Mouse (Mus musculus) lung, embryonic 16.5 days (tissue): ENCODE measurements around the gene Cd300a. TPM values are rescaled to one million over a fixed set of nuclear protein-coding genes. Genes with fewer than 3 reads are reported as not detected.
"Not testable (repeated sequence)": the region's sequence is repeated elsewhere in the genome, so short reads cannot be mapped to it uniquely, and the experiment has no call there.

Experiments
- ATAC-seq: fragments of 200-750 bp; cut with Nextera tagmentation; 2 replicates; pipeline ENCODE4 v1.8.0; 2017; ENCODE audit warnings: low read depth, mild to moderate bottlenecking, moderate library complexity
- H3K27ac ChIP-seq: fragments of 300-500 bp; sonication (generic); 2 replicates; pipeline ENCODE4 v1.5.1; 2014; ENCODE audit warnings: mild to moderate bottlenecking, control low read depth, low read length
- H3K27me3 ChIP-seq: fragments of 300-500 bp; sonication (generic); 2 replicates; pipeline ENCODE4 v1.6.1; 2014; ENCODE audit warnings: low read depth, low read length, mixed read lengths; ENCODE audit not compliant: control insufficient read depth, insufficient read depth
- H3K36me3 ChIP-seq: fragments of 300-500 bp; sonication (generic); 2 replicates; pipeline ENCODE4 v1.6.1; 2014; ENCODE audit warnings: low read length; ENCODE audit not compliant: control insufficient read depth, insufficient read depth
- H3K4me1 ChIP-seq: fragments of 300-500 bp; sonication (generic); replicated peaks from 2 replicates; pipeline ENCODE4 v1.6.1; 2014; ENCODE audit warnings: low read length, mixed read lengths; ENCODE audit not compliant: control insufficient read depth, insufficient read depth
- H3K4me2 ChIP-seq: fragments of 300-500 bp; sonication (generic); 2 replicates; pipeline ENCODE4 v1.6.1; 2014; ENCODE audit warnings: low read depth, low read length, control low read depth
- H3K4me3 ChIP-seq: fragments of 300-500 bp; sonication (generic); 2 replicates; pipeline ENCODE4 v1.5.1; 2014; ENCODE audit warnings: mild to moderate bottlenecking, low read length, control low read depth
- H3K9ac ChIP-seq: fragments of 300-500 bp; sonication (generic); 2 replicates; pipeline ENCODE4 v1.6.1; 2014; ENCODE audit warnings: low read length, control low read depth
- H3K9me3 ChIP-seq: fragments of 300-500 bp; sonication (generic); 2 replicates; pipeline ENCODE4 v1.6.1; 2016; ENCODE audit warnings: low read length; ENCODE audit not compliant: control insufficient read depth
- WGBS: fragments of 180-500 bp; shearing (Covaris S2); extraction: QIAGEN DNeasy Blood & Tissue Kit; methylation state at CpG from one replicate; pipeline ENCODE4 v1.1.7; 2014; 5-methylcytosine and 5-hydroxymethylcytosine counted together
- polyA plus RNA-seq: library from polyadenylated mRNA; unstranded; fragments of >200 nt; fragmentation: Nextera tagmentation; extraction: Ambion mirVana; gene quantifications from 2 replicates; pipeline ENCODE4 v1.2.1, GENCODE M21; 2015

The Cd300a gene
- polyA plus RNA-seq, 1 experiment from 2014 or later: 1.7 TPM

DNA sequence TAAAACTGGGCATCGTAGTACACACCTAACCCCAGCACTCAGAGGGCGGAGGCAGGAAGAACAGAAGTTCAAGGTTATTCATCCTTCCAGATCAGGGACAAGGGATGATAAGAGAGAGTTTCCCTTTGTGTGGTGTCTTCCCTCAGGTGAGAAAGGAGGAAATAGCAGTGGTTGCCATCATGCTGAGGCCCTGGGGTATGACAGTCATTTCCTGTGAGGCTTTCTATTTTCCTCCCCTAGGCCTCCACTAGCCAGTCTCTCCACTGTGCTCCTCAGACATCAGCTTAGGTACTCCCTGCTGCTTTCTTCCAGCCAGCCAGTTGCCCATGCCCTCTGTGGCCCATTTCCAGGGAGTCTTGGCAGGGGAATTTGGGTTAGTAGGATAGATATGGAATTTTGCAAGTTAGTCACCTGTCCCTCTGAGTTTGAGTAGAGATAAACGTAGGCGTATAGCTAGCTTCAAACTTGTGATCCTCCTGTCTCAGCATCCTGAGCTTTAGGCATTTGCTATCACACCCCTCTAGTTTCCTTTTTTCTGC is 6.5 kb upstream of the Cd300a start:
- Histone ChIP-seq H3K27me3 (no peaks in the 10 kb centered on the region), H3K4me1 (no peaks in the 10 kb centered on the region), H3K9ac (no peak overlapping the region), H3K36me3 (no peaks in the 10 kb centered on the region), H3K4me2 (no peak overlapping the region), H3K9me3 (no peaks in the 10 kb centered on the region), H3K4me3 (no peak overlapping the region), H3K27ac (no peak overlapping the region)
- no peak for ATAC-seq
- 87% methylated on average over 4 of the region's 4 CpGs for WGBS

GRCm38 (mm10) chr11:114884380-114885100 is 5.3 kb upstream of the Cd300a start:
- H3K36me3 ChIP-seq: no peaks in the 10 kb centered on the region
- no peaks in the 10 kb centered on the region for H3K4me1 ChIP-seq
- H3K4me3 ChIP-seq: no peak overlapping the region
- no peak overlapping the region for H3K27ac ChIP-seq
- H3K9ac ChIP-seq: no peak overlapping the region
- no peaks in the 10 kb centered on the region for H3K9me3 ChIP-seq
- H3K4me2 ChIP-seq: no peak overlapping the region
- WGBS: 72% methylated on average over 4 of the region's 4 CpGs
- ATAC-seq: no peak
- H3K27me3 ChIP-seq: no peaks in the 10 kb centered on the region

- ATAC-seq: no peak
- no peak overlapping the region for H3K4me2 ChIP-seq
- H3K27ac ChIP-seq: no peak overlapping the region
- H3K9ac ChIP-seq: no peak overlapping the region
- H3K9me3 ChIP-seq: no peaks in the 10 kb centered on the region
- H3K4me1 ChIP-seq: no peaks in the 10 kb centered on the region
- 48% methylated on average over 5 of the region's 5 CpGs for WGBS
- no peaks in the 10 kb centered on the region for H3K36me3 ChIP-seq
- no peaks in the 10 kb centered on the region for H3K27me3 ChIP-seq
- H3K4me3 ChIP-seq: no peak overlapping the region
Measured at GRCm38 (mm10) chr11:114890542-114890941, 701 bp downstream of the Cd300a start.

DNA sequence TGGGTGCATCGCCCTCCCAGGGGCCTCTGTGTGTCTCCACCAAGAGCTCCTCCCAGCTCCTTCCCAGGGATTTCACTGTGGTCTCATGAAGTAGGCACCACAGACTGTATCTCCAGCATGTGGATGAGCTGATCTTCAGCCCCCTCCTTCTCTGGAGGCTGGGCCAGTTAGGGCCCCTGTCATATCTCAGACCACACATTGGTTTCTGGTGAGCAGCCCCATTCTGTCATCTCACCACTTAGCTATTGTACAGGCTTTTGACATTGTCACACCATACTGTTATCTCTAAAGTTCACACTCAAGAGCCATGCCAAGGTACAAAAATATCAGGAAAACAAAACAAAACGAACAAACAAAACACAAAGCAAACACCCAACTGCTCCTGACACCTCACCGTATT is 6.2 kb downstream of the Cd300a start:
- H3K9me3 ChIP-seq: no peaks in the 10 kb centered on the region
- H3K27ac ChIP-seq: no peak overlapping the region
- H3K4me2 ChIP-seq: no peak overlapping the region
- H3K4me3 ChIP-seq: no peak overlapping the region
- no peak overlapping the region for H3K9ac ChIP-seq
- H3K36me3 ChIP-seq: no peaks in the 10 kb centered on the region
- no peaks in the 10 kb centered on the region for H3K4me1 ChIP-seq
- no peak for ATAC-seq
- H3K27me3 ChIP-seq: no peaks in the 10 kb centered on the region
- 76% methylated on average over 3 of the region's 3 CpGs for WGBS

- no peaks in the 10 kb centered on the region for H3K27me3 ChIP-seq
- no peak for ATAC-seq
- H3K4me1 ChIP-seq: no peaks in the 10 kb centered on the region
- no peak overlapping the region for H3K4me2 ChIP-seq
- WGBS: 29% methylated on average over 1 of the region's 1 CpGs
- no peak overlapping the region for H3K9ac ChIP-seq
- H3K4me3 ChIP-seq: no peak overlapping the region
- no peaks in the 10 kb centered on the region for H3K9me3 ChIP-seq
- no peak overlapping the region for H3K27ac ChIP-seq
- no peaks in the 10 kb centered on the region for H3K36me3 ChIP-seq
Measured at GRCm38 (mm10) chr11:114898026-114898425, 8.2 kb downstream of the Cd300a start.

DNA sequence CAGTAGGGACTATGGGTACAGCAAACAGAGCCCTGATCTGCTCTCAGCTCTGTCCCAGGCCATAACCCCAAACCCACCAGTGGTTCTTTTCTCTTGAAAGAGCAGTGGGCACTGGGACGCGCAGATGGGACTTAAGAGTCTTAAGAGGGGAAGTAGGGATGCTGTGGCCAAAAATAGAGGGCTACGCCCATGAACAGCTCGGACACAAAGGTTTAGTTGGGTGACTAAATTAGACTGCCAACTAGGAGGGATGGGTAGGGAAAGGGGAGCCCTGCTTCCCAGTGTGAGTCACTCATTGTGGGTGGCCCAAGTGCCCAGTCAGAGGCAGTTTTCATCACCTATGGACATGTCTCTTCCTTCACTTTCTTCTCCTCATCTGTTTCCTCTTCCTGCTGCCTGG is 13.4 kb downstream of the Cd300a start:
- H3K4me1 ChIP-seq: no peaks in the 10 kb centered on the region
- H3K27ac ChIP-seq: no peak overlapping the region
- no peak overlapping the region for H3K9ac ChIP-seq
- no peaks in the 10 kb centered on the region for H3K9me3 ChIP-seq
- H3K4me3 ChIP-seq: no peak overlapping the region
- no peak overlapping the region for H3K4me2 ChIP-seq
- H3K27me3 ChIP-seq: no peaks in the 10 kb centered on the region
- 86% methylated on average over 4 of the region's 4 CpGs for WGBS
- ATAC-seq: no peak
- H3K36me3 ChIP-seq: no peaks in the 10 kb centered on the region

GRCm38 (mm10) chr11:114907567-114907966 is 17.7 kb downstream of the Cd300a start:
- no peaks in the 10 kb centered on the region for H3K36me3 ChIP-seq
- no peak overlapping the region for H3K4me2 ChIP-seq
- no peak overlapping the region for H3K27ac ChIP-seq
- no peak for ATAC-seq
- H3K4me1 ChIP-seq: no peaks in the 10 kb centered on the region
- no peak overlapping the region for H3K4me3 ChIP-seq
- 64% methylated on average over 4 of the region's 4 CpGs for WGBS
- H3K27me3 ChIP-seq: no peaks in the 10 kb centered on the region
- no peaks in the 10 kb centered on the region for H3K9me3 ChIP-seq
- no peak overlapping the region for H3K9ac ChIP-seq

DNA sequence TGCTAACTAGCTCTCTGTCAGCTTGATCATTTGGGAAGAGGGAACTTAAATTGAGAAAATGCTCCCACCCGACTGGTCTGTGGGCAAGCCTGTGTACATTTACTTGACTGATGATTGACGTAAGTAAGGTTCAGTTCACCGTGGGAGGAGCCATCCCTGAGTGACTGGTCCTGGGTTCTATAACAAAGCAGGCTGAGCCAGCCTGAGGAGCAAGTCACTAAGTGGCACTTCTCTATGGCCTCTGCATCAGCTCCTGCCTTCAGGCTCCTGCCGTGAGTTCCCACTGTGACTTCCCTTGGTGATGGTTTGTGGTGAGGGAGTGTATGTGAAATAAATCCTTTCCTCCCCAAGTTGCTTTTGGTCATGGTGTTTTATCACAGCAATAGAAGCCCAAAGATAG is 18.2 kb downstream of the Cd300a start:
- no peak overlapping the region for H3K9ac ChIP-seq
- H3K27me3 ChIP-seq: no peaks in the 10 kb centered on the region
- H3K36me3 ChIP-seq: no peaks in the 10 kb centered on the region
- no peak overlapping the region for H3K27ac ChIP-seq
- no peak for ATAC-seq
- H3K4me1 ChIP-seq: no peaks in the 10 kb centered on the region
- H3K9me3 ChIP-seq: no peaks in the 10 kb centered on the region
- no peak overlapping the region for H3K4me3 ChIP-seq
- 35% methylated on average over 4 of the region's 4 CpGs for whole genome bisulfite sequencing
- H3K4me2 ChIP-seq: no peak overlapping the region

DNA sequence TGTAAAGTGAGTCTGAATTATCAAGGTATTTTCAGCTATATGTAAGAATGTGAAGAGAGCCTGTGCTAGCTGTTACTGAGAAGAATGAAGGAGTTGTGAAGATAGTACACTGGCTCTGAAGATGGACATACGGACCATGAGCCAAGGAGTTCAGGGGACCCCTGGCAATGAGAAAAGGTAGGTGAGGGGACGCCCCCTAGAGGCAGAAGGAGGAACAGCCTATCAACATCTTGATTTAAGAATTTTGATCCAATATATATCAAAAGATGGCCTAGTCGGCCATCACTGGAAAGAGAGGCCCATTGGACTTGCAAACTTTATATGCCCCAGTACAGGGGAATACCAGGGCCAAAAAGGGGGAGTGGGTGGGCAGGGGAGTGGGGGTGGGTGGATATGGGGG is 19.7 kb downstream of the Cd300a start:
- not testable (repeated sequence) for H3K4me3 ChIP-seq, ATAC-seq, H3K9me3 ChIP-seq, H3K36me3 ChIP-seq, H3K4me2 ChIP-seq, H3K4me1 ChIP-seq, H3K9ac ChIP-seq, H3K27ac ChIP-seq, H3K27me3 ChIP-seq
- WGBS: 42% methylated on average over 3 of the region's 3 CpGs
